Mouse (Mus musculus) adrenal gland, postnatal 14 days (tissue): ENCODE data around the gene Gtf2ird1. TPM values are rescaled to one million over a fixed set of nuclear protein-coding genes. Genes with fewer than 3 reads are reported as not detected.
"Not testable (repeated sequence)": the region's sequence is repeated elsewhere in the genome, so short reads cannot be mapped to it uniquely, and the experiment has no call there.

Experiments used
- DNase-seq: peaks from one replicate; pipeline ENCODE4 v3.0.0; 2021; ENCODE audit warnings: mixed read lengths
- total RNA-seq: library from RNA; stranded (reverse); gene quantifications from 2 replicates; pipeline ENCODE4 v1.2.3, GENCODE M21; 2021

Gene Gtf2ird1
- total RNA-seq, 1 experiment from 2014 or later: 61.7 TPM

DNA sequence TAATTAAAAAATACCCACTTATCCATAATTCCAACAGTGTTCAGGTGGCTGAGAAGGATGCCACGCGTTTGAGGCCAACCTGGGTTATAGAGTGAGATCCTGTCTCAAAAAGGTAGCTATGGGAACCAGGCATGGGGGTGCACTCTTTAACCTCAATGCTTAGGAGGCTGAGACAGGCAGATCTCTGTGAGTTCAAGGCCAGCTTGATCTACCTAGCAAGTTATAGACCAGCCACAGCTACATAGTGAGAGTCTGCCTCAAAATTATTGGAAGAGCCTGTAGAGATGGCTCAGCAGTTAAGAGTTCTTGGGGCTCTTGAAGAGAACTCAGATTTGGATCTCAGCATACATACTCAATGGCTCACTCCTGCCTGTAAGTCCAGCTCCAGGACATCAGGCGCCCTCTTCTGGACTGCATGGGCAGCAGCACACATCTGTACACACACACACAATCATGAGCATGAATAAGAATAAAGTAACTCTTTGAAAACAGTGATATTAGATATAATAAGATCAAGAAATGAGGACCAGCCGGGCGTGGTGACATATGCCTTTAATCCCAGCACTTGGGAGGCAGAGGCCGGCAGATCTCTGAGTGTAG, 18.6 kb upstream of the Gtf2ird1 start:
- DNase-seq: peak; percentile 42

DNA sequence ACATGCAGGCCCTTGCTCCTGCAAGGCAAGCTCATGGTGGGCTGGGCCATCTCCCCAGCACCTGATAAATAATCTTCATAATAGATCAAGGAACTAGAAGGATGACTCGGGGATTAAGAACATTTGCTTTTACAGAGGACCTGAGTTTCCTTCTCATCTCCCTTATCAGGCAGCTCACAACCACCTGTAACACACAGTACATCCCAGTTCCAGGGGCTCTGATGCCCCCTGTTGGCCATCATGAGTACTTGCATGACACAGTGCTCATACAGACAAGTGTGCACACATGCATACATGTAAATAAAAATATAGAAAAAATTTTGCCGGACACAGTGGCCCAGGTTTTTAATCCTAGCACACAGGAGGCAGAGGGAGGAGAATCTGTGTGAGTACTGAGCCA, 17.4 kb upstream of the Gtf2ird1 start:
- DNase-seq: no peak

DNA sequence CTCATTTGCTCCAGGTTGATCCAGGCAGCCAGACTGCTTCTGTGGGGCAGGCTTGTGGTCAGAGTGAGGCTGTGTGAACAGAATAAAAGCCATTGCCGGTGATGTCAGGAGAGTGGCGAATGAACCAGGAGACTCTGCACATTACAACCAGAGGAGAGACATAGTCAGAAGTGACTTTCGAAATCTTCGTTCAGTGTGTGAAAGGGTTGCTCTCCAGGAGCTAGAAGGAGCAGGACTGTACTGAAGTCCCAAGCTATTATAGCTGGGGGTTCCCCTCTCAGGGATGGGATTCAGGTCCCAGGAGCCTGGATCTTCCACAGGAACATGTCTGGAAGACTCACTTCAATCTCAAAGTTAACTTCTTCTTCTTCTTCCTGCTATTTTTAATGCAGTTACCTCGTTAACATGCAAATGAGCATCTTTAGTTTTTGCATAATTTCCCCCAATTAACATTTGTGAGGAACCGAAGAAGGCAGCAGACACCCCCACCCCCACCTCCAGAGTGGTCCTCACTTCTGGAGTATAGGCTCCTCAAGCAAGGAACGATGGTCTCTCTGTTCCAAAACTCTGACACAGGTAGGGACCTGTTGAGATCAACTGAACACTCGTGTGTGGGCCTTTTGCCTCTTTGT, 14.1 kb upstream of the Gtf2ird1 start:
- no peak for DNase-seq

DNA sequence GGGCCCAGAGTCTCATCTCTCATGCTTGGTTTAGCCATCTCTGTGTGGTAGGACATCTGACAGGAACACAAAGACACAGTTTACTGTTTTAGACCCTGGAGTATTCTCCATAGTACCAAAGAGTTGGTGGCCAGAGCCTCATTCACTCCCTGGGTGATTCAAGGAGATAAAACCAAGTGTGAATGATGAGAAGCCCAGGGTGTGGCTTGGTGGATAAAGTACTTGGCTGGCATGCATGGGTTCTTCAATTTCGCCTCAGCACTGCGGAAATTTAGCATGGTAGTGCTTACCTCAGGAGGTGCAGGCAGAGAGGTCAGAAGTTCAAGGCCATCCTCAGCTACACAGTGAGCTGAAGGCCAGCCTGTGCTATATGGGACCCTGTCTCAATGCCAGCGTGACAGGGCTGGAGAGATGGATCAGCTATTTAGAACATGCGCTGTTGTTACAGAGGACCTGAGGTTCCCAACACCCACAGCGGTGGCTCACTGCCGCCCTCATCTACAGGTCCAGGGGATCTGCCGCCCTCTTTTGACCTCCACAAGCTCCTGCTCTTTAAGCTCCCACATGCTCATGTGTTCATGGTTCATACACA, 13.1 kb upstream of the Gtf2ird1 start:
- no peak for DNase-seq

DNA sequence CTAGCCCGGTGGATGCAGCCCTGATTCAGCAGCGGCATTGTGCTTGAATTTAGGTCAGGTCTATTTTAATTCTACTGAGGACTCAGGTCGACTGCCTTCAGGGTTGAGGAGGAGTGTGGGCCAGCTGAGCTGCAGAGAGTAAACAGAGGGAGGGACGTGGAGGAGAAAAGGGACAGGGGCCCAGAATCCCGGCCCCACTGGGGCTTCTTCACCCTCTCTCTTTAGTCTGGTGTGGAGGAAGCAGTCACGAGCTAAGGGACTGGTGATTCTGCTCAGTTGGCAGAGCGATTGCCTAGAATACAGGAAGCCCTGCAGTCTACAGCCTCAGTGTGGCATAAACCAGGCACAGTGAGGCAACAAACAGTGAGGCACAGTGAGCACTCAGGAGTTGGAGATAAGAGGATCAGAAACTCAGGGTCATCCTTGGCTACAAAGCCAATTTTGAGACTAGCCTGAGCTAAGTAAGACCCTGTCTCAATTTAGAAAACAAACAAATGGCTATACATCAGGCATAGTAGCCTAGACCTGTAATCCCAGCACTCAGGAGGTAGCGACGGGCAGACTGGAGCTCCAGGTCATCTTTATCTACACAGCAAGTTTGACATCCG, 11.7 kb upstream of the Gtf2ird1 start:
- no peak for DNase-seq

DNA sequence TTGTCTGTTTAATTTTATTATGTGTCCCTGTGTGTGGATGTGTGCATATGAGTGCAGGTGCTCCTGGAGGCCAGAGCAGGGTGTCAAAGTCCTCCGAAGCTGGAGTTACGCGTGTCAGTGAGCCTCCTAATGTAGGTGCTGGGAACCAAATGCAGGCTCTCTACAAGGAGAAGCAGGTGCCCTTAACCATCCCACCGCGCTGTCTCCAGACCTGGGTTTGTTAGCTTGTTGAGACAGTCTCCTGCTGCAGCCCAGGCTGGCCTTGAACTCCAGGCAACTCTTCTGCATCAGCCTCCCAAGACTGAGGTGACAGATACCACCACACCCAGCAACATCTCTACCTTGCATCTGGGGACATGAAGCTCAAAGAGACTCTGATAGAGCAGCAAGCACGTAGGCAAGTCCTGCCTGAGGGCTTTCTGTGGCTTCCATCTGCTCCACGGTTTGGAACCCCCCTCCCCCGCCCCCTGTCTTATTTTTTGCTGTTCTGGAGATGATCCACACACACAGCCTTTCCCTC, 10.6 kb upstream of the Gtf2ird1 start:
- no peak for DNase-seq

DNA sequence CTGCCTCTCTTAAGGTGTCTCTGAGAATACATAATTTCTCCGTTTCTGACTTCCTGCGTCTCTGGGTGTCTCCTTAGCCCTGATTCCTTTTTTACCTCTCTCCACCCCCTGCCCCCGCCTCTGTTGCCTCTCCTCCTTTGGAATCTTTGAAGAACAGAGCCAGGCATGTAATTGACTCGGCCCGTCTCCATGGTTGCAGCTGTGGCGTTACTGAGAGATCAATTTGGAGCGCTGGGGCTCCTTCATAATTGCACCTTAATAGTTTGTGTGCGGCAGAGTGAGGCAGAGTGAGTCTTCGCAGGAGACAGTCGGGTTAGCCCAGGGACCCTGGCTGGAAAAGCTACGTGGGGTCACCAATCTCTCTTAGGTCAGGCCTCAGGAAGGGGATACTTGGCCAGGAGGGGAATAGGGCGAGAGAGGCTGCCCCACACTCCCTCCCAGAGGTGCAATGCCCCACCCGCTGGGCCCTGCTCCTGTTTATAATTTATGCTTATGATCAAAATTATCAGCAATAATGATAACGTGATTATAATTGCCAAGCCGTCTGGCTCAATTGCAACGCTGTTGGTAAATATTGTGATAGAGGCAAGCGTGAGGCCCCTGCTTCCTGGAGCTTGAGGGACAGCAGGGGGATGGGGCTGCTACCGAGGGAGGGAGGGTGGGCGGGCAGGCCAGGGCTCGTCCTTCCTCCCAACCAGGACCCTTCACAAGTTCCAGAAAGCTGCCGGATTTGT, 9.9 kb upstream of the Gtf2ird1 start:
- no peak for DNase-seq

DNA sequence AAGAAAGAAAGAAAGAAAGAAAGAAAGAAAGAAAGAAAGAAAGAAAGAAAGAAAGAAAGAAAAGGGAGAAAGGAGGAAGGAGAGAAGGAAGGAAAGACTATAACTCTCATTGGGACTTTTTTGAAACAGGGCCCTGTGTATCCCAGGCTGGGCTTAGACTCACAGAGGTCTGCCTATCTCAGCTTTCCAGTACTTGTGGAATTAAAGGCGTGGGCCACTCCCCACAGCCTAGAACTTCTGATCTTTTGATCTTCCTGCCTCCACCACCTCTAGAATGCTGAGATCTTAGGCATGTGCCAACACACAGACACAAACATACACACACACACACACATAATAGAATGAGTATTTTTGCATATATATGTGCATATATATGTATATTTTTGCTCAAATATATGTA, 8.7 kb upstream of the Gtf2ird1 start:
- no peak for DNase-seq

DNA sequence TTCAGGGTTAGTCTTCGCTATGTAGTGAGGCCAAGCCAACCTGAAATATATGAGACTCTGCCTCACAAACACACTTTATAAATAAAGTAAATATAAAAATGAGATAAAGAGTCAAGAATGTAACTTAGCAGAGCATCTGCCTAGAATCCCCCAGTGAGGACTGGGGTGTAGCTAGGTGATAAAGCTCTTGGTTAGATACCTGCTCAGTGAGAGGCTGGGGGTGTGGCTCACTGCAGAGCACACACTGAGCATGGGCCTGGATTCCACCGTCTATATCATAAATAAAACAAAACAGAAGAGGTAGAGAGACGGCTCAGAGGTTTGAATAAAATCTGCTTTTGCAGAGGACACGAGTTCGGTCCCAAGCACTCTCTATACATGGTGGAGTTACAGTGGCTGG, 7.7 kb upstream of the Gtf2ird1 start:
- DNase-seq: no peak

DNA sequence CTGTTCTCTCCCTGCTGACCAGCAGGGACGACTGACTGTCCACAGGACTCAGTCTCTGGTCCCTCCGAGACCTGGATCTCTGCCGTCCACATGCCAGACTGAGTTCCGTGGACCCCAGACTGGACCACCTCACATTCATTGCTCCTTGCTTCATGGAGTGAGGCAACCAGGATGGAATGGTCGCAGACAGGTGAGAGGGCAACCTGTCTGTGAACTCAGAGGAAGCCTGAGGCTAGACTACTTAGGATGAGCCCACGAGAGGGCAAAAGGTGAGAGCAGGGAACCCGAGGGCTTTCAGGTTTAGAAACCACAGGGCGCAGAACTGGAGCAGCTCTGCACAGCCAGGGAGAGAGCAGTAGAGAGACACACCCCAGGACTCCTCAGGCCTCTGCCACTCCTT, 6.2 kb upstream of the Gtf2ird1 start:
- DNase-seq: no peak

DNA sequence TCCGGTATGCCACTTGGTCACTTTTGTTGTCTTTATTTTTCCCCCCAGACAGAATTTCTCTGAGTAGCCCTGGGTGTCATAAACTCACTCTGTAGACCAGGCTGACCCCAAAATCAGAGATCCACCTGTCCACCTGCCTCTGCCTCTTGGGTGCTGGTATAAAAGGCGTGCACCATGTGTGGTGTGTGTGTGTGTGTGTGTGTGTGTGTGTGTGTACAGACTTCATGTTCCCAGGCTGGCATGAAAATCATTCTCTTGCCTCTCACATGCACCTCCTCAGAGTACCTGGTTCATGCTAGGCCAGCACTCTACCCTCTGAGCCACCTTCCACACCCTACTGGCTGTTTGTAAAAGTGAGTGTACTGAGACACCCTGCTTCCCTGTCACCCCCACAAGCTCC, 5.8 kb upstream of the Gtf2ird1 start:
- no peak for DNase-seq

DNA sequence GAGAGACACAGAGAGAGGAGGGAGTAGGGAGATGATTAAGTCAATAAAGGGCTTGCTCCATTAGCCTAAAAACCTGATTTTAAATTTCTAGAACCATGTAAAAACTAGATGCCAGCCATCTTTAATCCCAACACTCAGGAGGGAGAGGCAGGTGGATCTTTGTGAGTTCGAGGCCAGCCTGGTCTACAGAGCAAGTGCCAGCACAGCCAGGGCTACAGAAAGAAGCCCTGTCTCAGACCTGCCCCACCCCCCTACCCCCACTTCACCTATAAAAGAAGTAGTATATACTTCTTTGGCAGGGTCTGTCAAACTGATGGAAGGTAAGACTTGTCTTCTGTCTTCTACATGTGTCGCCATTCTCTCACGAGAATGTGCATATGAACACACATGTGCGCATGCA, 4.0 kb upstream of the Gtf2ird1 start:
- DNase-seq: no peak

DNA sequence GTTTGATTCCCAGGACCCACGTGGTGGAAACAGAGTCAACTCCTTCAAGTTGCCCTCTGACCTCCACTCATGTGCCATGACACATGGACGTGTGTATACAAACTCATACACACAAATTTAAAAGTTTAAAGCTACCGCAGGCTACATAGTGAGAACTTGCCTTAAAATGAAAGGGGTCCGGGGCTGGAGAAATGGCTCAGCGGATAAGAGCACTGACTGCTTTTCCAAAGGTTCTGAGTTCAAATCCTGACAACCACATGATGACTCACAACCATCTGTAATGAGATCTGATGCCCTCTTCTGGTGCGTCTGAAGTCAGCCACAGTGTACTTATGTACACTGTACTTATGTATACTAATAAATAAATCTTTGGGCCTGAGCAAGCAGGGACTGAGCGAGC, 2.6 kb upstream of the Gtf2ird1 start:
- DNase-seq: no peak

DNA sequence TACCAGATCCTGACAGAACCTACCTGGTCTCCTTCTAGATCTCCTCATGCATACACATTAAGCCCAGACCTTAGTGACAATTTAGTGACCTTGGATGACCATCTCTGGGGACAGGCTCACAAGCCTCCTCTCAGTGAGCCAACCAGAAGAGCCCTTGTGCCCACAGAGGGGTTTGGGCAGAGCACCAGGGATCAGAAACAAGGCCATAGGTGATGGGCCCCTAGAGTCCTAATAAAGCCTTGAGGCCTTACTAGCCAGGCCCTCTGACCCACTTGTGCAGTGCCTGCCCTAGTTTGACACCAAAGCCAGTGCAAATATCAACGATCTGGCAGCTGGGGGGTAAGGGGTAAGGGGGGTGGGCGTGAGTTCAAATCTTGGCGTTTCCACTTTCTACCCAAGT, 1.9 kb upstream of the Gtf2ird1 start:
- peak; percentile 56 for DNase-seq

DNA sequence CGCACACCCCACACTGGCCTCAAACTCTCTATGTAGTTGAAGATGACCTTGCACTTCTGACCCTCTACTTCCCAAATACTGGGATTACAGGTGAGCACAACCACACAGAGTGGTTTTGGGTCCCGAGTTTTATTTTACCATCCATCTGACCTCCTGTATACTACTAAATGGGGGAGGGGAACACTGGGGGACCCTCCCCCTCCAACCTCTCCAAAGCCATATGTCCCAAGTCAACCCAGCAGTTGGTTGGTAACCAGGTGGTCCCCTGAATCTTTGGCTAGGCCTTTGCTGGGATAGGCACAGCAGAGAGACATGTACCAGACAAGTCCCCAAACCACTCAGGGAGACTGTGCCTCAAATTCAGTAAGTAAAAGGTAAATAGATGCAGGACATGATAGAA, 855 bp upstream of the Gtf2ird1 start:
- no peak for DNase-seq

DNA sequence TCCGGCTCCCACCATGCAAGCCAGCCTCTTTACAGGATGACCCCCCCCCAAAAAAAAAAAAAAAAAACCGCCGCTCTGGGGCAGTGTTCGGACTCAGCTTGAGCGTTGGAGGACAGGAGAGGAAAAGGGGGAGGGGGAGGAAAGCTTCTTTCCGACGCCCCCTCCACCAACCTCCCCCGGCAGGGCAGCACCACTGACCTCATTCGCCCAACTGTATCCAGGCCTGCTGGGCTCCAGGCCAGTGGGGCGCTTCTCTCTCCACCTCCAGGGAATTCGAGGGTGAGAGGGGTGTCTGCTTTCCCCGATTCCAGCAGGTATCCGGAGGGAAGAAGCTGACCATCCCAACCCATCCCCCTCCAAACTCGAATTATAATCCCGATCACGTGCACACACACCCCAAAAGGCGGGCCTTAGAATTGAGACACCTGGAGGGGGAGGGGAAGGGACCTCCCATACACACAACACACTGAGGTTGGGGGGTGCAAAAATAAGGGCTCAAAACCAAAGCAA, 547 bp downstream of the Gtf2ird1 start:
- DNase-seq: peak; percentile 76

DNA sequence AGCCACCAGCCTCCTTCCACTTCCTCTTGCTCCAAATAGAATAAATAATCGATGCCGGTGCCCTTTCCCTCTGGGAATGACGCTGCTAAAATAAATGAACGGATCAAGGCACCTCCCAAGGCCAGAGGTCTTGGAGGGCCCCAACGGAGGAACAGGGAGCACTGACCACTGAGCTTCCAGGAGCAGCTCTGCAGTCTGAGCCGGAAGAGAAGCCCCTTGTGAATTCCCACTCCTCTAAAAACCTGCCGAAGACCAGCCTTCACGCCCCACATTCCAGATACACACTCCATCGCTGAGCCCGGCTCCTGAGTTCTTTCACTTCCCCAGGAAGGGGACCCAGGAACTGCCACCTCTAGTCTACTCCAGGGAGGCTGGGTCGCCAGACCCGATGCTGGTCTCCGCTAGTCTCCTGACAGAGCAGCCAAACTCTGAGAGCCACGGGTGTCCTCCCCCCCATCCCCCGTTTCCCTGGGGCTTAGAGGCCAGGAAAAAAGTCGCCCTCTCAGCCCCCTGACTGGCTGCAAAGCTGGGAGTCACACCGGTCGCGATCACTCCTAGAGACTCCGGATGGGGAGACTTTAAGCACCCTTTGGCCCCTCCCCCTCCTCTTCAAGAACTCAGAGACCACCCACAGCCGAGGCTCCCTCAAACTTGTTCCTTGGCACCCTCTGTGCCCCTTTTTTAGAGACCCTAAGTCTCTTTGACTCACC, 1.2 kb downstream of the Gtf2ird1 start:
- peak; percentile 64 for DNase-seq

DNA sequence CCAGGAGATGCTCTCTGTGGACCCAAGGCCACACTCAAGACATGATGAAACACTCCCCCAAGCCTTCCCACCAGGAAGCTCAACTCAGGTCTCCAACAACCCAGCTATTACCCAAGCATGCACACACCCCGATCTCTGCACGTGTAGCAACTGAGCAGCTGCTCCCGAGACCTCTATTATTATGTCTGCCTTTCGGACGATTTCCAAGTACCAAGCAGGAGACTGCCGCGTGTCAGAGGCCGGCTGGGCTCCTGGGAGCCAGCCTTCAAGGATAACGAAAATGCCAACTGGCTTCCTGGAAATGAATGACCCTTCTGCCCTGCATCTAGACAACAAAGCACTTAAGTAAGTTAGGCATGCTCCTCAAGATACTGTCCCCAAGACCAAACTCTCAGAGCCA, 2.1 kb downstream of the Gtf2ird1 start:
- peak; percentile 59 for DNase-seq

DNA sequence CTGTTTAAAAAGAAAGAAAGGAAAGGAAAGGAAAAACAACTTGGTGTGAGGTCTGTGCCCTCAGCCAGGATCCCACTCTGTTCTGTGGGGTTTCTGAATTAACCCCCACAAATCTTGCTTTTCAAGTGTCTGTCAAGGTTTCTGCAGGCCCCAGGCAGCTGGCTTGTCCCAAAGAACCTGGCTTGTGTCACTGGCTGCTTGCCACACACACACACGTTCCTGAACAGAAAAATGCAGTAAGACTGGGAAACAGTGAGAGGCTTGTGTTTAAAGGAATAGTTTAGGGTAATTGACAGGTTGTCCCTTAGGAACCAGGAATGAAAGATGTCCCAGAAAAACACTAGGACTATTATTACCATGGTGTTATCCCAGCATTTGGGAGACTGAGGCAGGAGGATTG, 2.9 kb downstream of the Gtf2ird1 start:
- peak; percentile 51 for DNase-seq

DNA sequence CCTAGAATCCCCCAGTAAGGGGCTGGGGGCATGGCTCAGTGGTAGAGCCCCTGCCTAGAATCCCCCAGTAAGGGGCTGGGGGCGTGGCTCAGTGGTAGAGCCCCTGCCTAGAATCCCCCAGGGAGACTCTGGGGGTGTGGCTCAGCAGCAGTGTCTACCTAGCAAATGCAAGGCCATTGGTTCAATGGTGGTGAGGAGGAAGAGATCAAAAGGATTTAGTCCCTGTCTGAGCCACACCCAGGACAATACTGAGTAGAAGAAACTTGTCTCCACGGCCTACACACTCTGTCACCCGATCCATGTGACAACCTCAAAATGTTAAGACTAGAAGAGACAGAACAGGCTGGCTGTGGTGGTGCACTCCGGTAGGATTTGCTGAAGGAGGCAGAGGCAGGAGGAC, 9.8 kb downstream of the Gtf2ird1 start:
- not testable (repeated sequence) for DNase-seq

DNA sequence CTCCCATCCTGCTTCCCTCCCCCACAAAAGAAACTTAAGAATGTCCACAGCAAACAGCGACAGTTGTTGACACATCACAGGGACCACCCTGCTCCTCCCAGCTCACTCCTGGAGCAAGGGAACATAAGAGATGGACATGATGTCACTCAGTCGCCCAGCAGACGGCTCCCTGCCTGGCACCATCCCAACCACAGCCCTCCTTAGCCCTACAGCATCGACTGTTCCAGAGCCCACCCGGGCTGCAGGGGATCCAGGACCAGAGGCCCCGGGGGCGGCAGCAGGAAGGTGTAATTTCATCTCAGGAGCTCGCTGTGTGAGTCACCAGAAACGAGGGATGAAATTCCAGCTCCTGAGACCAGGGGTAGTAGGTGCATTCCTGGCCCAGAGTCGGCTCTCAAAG, 10.6 kb downstream of the Gtf2ird1 start:
- peak; percentile 60 for DNase-seq
